Mouse (Mus musculus) stomach, embryonic 15.5 days (tissue): Measurements from ENCODE around the gene H2afx. TPM values are rescaled to one million over a fixed set of nuclear protein-coding genes. Genes with fewer than 3 reads are reported as not detected.
A peak's percentile ranks its signal among the peaks of the same experiment; 100 is the strongest.
"Not testable (repeated sequence)": the region's sequence is repeated elsewhere in the genome, so short reads cannot be mapped to it uniquely, and the experiment has no call there.

Experiments used
- ATAC-seq: fragments of 200-750 bp; cut with Nextera tagmentation; 2 replicates; pipeline ENCODE4 v1.8.0; 2017; ENCODE audit warnings: low read depth, moderate number of reproducible peaks, moderate TSS enrichment; ENCODE audit not compliant: insufficient read depth, low FRiP score
- H3K27ac ChIP-seq: fragments of 300-500 bp; sonication (generic); 2 replicates; pipeline ENCODE4 v1.5.1; 2015; ENCODE audit warnings: mild to moderate bottlenecking, inconsistent platforms
- H3K27me3 ChIP-seq: fragments of 300-500 bp; sonication (generic); replicated peaks from 2 replicates; pipeline ENCODE4 v1.6.1; 2015; ENCODE audit warnings: inconsistent platforms
- H3K36me3 ChIP-seq: fragments of 300-500 bp; sonication (generic); 2 replicates; pipeline ENCODE4 v1.6.1; 2015; ENCODE audit warnings: inconsistent platforms
- H3K4me1 ChIP-seq: fragments of 300-500 bp; sonication (generic); 2 replicates; pipeline ENCODE4 v1.6.1; 2015; ENCODE audit warnings: inconsistent platforms
- H3K4me2 ChIP-seq: fragments of 300-500 bp; sonication (generic); 2 replicates; pipeline ENCODE4 v1.6.1; 2015; ENCODE audit warnings: mild to moderate bottlenecking, inconsistent platforms
- H3K4me3 ChIP-seq: fragments of 300-500 bp; sonication (generic); replicated peaks from 2 replicates; pipeline ENCODE4 v1.5.1; 2015; ENCODE audit warnings: inconsistent platforms
- H3K9ac ChIP-seq: fragments of 300-500 bp; sonication (generic); 2 replicates; pipeline ENCODE4 v1.6.1; 2015; ENCODE audit warnings: inconsistent platforms
- H3K9me3 ChIP-seq: fragments of 300-500 bp; sonication (generic); 2 replicates; pipeline ENCODE4 v1.6.1; 2016; ENCODE audit warnings: inconsistent platforms
- WGBS: fragments of 180-500 bp; shearing (Covaris S2); methylation state at CpG from one replicate; pipeline ENCODE4 v1.1.7; 2015; 5-methylcytosine and 5-hydroxymethylcytosine counted together
- polyA plus RNA-seq: library from polyadenylated mRNA; unstranded; fragments of >200 nt; fragmentation: Nextera tagmentation; extraction: Ambion mirVana; gene quantifications from 2 replicates; pipeline ENCODE4 v1.2.1, GENCODE M21; 2015

Gene H2afx
- polyA plus RNA-seq = 260 and 267 TPM in 2 replicates

- peak; percentile 94 for ATAC-seq
- peak within 1 kb of the TSS; percentile 91 for H3K9ac ChIP-seq
- peaks cover 46% of the 10 kb centered on the region for H3K36me3 ChIP-seq
- H3K4me1 ChIP-seq = peaks cover 14% of the 10 kb centered on the region
- H3K4me3 ChIP-seq = peak within 1 kb of the TSS; percentile 76
- under 1% methylated on average over 91 of the region's 91 CpGs for WGBS
- no peaks in the 10 kb centered on the region for H3K9me3 ChIP-seq
- peak within 1 kb of the TSS; percentile 97 for H3K27ac ChIP-seq
- no peaks in the 10 kb centered on the region for H3K27me3 ChIP-seq
- H3K4me2 ChIP-seq = peak within 1 kb of the TSS; percentile 59
Observed at GRCm38 (mm10) chr9:44334396-44335330, at the start of gene H2afx. H2afx (plus strand) TSS chr9:44334694.

DNA sequence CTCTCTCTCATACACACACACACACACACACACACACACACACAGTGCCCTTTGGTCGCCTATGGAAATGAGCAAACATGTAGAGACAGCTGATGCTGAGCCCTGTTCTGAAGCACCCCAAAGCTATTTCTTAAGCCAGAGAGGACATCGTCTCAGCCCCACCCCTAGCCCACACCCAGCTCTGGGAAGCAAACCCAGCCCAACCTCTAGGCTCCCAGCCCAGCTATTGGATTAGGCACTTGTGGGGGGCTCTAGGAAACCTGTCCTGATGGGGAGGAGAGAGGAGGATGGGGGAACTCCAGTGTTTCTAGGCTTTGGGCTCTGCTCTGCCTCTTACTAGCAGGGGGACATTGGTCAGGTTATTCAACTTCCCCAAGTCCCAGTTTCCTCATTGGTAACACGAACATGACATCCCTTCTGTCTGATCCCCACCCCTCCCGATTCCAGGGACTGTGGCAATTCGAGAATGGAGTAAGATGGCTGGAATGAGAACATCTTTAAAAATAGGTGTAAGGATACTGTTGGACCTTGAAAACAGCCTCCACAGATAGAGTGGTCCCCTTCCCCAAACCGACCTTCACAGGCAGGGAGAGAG is 48.1 kb upstream of the H2afx start:
- Histone ChIP-seq H3K4me2 (peak overlapping the region; percentile 10; the same call in 1 of the 2 replicates), H3K27ac (no peak overlapping the region), H3K36me3 (0 out of 2 replicates have a peak, but pooled peaks cover 5% of the 10 kb centered on the region), H3K4me1 (peaks cover 26% of the 10 kb centered on the region), H3K9me3 (no peaks in the 10 kb centered on the region), H3K27me3 (0 out of 2 replicates have a peak, but pooled peaks cover 10% of the 10 kb centered on the region), H3K9ac (no peak overlapping the region), H3K4me3 (peak overlapping the region; percentile 66; the same call in 1 of the 2 replicates)
- no peak for ATAC-seq
- WGBS = 19% methylated on average over 6 of the region's 6 CpGs

- Histone ChIP-seq H3K9me3 (no peaks in the 10 kb centered on the region), H3K4me2 (peak overlapping the region; percentile 98), H3K9ac (peak overlapping the region; percentile 42; the same call in 1 of the 2 replicates), H3K27ac (no peak overlapping the region), H3K27me3 (0 out of 2 replicates have a peak, but pooled peaks cover 10% of the 10 kb centered on the region), H3K4me3 (peak overlapping the region; percentile 66), H3K36me3 (0 out of 2 replicates have a peak, but pooled peaks cover 5% of the 10 kb centered on the region), H3K4me1 (peaks cover 26% of the 10 kb centered on the region)
- 16% methylated on average over 11 of the region's 11 CpGs for WGBS
- ATAC-seq = 0 out of 2 replicates have a peak, but pooled peaks have one; percentile 1
Observed at GRCm38 (mm10) chr9:44287003-44287400, 47.5 kb upstream of the H2afx start.

DNA sequence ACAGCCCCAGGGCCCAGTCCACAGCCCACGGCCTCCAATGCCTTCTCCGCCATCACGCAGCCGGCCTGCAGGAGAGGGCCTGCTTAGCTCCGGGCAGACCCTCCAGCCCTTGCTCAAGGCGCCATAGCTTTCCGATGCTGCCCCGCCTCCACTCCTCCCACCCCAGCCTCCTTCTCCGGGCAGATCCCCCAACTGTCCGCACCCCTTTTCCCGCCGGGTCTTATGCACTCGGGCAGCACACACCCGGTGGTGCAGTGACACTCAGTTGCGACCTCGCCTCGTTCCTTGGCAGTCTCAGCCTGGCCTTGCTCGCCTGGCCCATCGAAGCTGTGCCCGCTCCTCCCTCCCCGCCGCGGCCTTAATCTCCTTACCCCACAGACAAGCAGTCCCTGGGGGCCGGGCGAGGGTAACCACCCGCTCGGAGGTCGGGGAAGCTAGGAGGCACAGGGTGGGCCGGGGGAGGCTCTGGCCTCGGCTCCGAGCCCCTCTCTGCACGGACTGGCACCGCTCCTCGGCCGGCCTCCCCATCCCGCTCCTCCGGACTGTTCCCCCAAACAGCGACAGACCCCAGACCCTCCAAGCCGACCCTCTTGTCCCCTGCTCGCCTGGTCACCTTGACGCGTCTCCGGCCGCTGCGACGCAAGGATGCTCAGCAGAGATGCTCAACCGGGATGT is 47.0 kb upstream of the H2afx start:
- H3K9ac ChIP-seq = peak overlapping the region; percentile 42
- 0 out of 2 replicates have a peak, but pooled peaks cover 7% of the 10 kb centered on the region for H3K36me3 ChIP-seq
- no peak overlapping the region for H3K27ac ChIP-seq
- H3K4me1 ChIP-seq = peaks cover 26% of the 10 kb centered on the region
- WGBS = under 1% methylated on average over 46 of the region's 47 CpGs
- ATAC-seq = peak; percentile 23
- 0 out of 2 replicates have a peak, but pooled peaks cover 10% of the 10 kb centered on the region for H3K27me3 ChIP-seq
- H3K4me3 ChIP-seq = peak overlapping the region; percentile 66
- no peaks in the 10 kb centered on the region for H3K9me3 ChIP-seq
- H3K4me2 ChIP-seq = peak overlapping the region; percentile 98

GRCm38 (mm10) chr9:44288076-44288958 is 46.2 kb upstream of the H2afx start, which contains the start of gene Abcg4:
Abcg4 (minus strand) TSS chr9:44288615.
- Histone ChIP-seq H3K27ac (no peak within 1 kb of the TSS), H3K4me1 (peaks cover 26% of the 10 kb centered on the region), H3K9me3 (no peaks in the 10 kb centered on the region), H3K36me3 (peaks cover 15% of the 10 kb centered on the region; the same call in 1 of the 2 replicates), H3K4me3 (peak within 1 kb of the TSS; percentile 66), H3K9ac (peak within 1 kb of the TSS; percentile 42), H3K27me3 (0 out of 2 replicates have a peak, but pooled peaks cover 10% of the 10 kb centered on the region), H3K4me2 (peak within 1 kb of the TSS; percentile 98)
- peak; percentile 78 for ATAC-seq
- WGBS = under 1% methylated on average over 38 of the region's 38 CpGs

DNA sequence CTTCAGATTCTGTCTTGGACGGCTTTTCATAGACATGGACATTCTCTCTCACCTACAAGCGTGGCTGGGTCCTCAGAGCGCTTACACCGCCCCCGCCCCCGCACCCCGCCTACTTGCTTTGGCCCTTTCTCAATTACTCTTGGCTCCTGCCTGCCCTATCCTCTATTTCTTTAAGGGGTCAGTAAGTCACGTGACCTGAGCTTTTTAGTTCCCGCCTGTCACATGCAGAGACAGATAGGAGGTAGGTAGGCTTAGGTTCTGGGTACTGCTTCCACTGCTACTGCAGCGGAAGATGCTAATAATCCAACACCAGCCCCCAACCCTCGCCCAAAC is 45.6 kb upstream of the H2afx start:
- Histone ChIP-seq H3K4me2 (peak overlapping the region; percentile 98), H3K27ac (no peak overlapping the region), H3K36me3 (peaks cover 21% of the 10 kb centered on the region), H3K9ac (no peak overlapping the region), H3K27me3 (0 out of 2 replicates have a peak, but pooled peaks cover 10% of the 10 kb centered on the region), H3K4me3 (0 out of 2 replicates have a peak overlapping the region, but pooled peaks have one; percentile 66), H3K4me1 (peaks cover 26% of the 10 kb centered on the region), H3K9me3 (no peaks in the 10 kb centered on the region)
- WGBS = 16% methylated on average over 11 of the region's 11 CpGs
- ATAC-seq = 0 out of 2 replicates have a peak, but pooled peaks have one; percentile 11

DNA sequence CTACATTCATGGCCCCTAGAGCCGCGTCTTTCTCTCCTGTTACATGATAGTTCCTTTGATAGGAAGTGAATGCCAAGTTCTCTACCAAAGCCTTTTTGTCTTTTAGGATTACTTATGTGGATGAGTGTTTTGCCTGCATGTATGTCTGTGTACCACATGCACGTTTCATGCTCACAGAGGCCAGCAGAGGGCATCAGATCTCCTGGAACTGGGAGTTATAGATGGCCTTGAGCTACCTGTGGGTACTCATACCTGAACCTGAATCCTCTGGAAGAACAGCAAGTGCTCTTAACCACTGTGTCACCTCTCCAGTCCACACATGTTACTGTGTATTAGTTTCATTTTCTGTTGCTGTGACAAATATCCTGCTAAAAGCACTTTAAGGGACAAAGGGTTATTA is 42.0 kb upstream of the H2afx start:
- Histone ChIP-seq H3K4me3 (no peak overlapping the region), H3K4me1 (peaks cover 16% of the 10 kb centered on the region), H3K36me3 (peaks cover 46% of the 10 kb centered on the region), H3K27ac (no peak overlapping the region), H3K27me3 (0 out of 2 replicates have a peak, but pooled peaks cover 6% of the 10 kb centered on the region), H3K9ac (no peak overlapping the region), H3K4me2 (no peak overlapping the region), H3K9me3 (no peaks in the 10 kb centered on the region)
- no peak for ATAC-seq
- WGBS = 70% methylated on average over 3 of the region's 3 CpGs

- not testable (repeated sequence) for H3K4me3 ChIP-seq, H3K4me1 ChIP-seq, H3K9ac ChIP-seq, ATAC-seq, H3K4me2 ChIP-seq, H3K27ac ChIP-seq, H3K9me3 ChIP-seq, H3K27me3 ChIP-seq
- H3K36me3 ChIP-seq = peaks cover 53% of the 10 kb centered on the region
- WGBS = 93% methylated on average over 3 of the region's 3 CpGs
Observed at GRCm38 (mm10) chr9:44300001-44300400, 34.5 kb upstream of the H2afx start.

- H3K27me3 ChIP-seq = no peaks in the 10 kb centered on the region
- peak within 1 kb of the TSS; percentile 100 for H3K4me3 ChIP-seq
- peak within 1 kb of the TSS; percentile 75 for H3K9ac ChIP-seq
- peak; percentile 99 for ATAC-seq
- peak within 1 kb of the TSS; percentile 74 for H3K4me2 ChIP-seq
- H3K36me3 ChIP-seq = peaks cover 14% of the 10 kb centered on the region
- under 1% methylated on average over 54 of the region's 54 CpGs for WGBS
- peaks cover 12% of the 10 kb centered on the region for H3K4me1 ChIP-seq
- no peaks in the 10 kb centered on the region for H3K9me3 ChIP-seq
- H3K27ac ChIP-seq = peak within 1 kb of the TSS; percentile 85
Observed at GRCm38 (mm10) chr9:44305466-44306079, 28.9 kb upstream of the H2afx start, which contains the start of gene Hinfp. Hinfp (minus strand) TSS chr9:44305671.

DNA sequence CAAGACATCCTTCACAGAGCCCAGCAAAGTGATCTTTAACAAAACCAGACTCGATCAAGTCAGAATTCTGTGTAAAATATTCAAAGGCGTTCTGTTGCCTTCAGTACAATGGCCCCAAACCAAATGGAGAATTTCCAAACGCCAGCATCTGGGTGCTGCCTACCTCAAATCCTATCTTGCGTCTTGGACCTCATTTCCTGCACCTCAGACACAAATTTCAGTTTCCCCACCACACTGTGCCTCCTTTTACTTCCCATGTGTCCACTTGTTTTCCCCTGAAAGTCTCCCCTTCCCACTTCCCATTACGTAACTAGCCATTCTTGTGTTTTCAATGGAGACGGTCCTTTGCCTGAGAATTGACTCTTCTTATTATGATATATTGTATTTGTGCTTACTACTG is 28.0 kb upstream of the H2afx start:
- H3K4me3 ChIP-seq = no peak overlapping the region
- H3K27me3 ChIP-seq = no peaks in the 10 kb centered on the region
- H3K9ac ChIP-seq = no peak overlapping the region
- 91% methylated on average over 6 of the region's 6 CpGs for WGBS
- peaks cover 22% of the 10 kb centered on the region for H3K4me1 ChIP-seq
- ATAC-seq = no peak
- H3K4me2 ChIP-seq = no peak overlapping the region
- H3K27ac ChIP-seq = no peak overlapping the region
- peaks cover 7% of the 10 kb centered on the region for H3K36me3 ChIP-seq
- H3K9me3 ChIP-seq = no peaks in the 10 kb centered on the region
